Mouse (Mus musculus): ENCODE results near the gene Dynll2. TPM values are rescaled to one million over a fixed set of nuclear protein-coding genes. Genes with fewer than 3 reads are reported as not detected.

Dynll2 gene
- polyA plus RNA-seq, 1 experiment from 2014 or later = 21.0 TPM

DNA sequence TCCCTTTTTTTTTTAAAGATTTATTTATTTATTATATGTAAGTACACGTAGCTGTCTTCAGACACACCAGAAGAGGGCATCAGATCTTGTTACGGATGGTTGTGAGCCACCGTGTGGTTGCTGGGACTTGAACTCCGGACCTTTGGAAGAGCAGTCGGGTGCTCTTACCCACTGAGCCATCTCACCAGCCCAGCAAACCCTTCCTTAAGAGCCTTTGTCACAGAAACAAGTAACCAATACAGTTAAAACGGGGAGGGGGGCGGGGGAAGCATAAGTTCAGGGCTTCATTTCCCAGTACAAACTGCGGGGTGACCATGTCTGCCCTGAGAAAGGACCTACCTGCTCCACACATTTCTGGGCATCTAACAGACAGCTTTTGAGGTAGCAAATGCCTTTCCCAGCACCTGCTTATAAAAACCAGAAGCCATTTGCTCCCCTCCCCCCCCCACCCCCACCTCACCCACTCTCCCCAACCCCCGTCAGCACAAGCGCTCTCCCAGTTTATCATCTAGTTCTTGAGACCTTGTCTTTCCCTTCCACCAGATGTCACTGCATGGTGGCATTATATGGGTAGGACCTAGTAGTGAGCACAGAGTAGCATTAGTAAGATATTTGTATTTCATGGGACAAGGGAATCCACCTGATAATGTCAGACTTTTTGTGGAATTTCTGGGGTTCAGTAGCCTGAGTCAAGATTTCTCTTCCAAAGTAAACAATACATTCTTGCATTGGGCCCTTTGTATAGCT lies 13.6 kb downstream of the Dynll2 start:
- H3K36me3 ChIP-seq (ENCODE audit: insufficient read depth, low read length) = peaks cover 15% of the 10 kb centered on the region
- no peak overlapping the region for H3K4me2 ChIP-seq (replicated peaks; ENCODE audit: low read depth, low read length)
- WGBS = 45% methylated on average over 10 of the region's 10 CpGs
- no peaks in the 10 kb centered on the region for H3K9me3 ChIP-seq (ENCODE audit: low read length)
- no peak for ATAC-seq (ENCODE audit: low FRiP score, low TSS enrichment)
- H3K27me3 ChIP-seq (ENCODE audit: insufficient read depth, low read length) = no peaks in the 10 kb centered on the region
- H3K27ac ChIP-seq (ENCODE audit: low read length) = no peak overlapping the region
- no peak overlapping the region for H3K4me3 ChIP-seq (ENCODE audit: low read length)
- H3K4me1 ChIP-seq (ENCODE audit: insufficient read depth, low read length) = no peaks in the 10 kb centered on the region
- no peak overlapping the region for H3K9ac ChIP-seq (replicated peaks; ENCODE audit: low read length)

DNA sequence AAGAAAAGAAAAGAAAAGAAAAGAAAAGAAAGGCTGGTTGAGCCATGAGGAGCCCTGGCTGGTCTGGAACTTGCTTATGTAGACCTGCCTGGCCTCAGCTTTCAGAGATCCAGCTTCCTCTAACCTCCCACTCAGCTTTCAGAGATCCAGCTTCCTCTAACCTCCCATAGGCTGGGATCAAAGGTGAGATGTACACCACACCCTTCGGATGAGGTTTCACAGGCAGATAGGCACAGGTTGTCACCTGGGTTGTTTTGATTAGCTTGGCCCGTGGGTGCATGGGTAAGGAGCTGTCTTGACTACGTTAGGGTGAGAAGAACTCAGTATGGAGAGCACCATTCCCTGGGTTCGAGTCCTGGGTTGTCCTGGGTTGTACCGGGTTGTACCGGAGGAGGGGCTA lies 14.5 kb downstream of the Dynll2 start:
- Histone ChIP-seq H3K27me3 (ENCODE audit: insufficient read depth, low read length) (no peaks in the 10 kb centered on the region), H3K9me3 (ENCODE audit: low read length) (no peaks in the 10 kb centered on the region), H3K4me2 (replicated peaks; ENCODE audit: low read depth, low read length) (no peak overlapping the region), H3K9ac (replicated peaks; ENCODE audit: low read length) (no peak overlapping the region), H3K4me1 (ENCODE audit: insufficient read depth, low read length) (no peaks in the 10 kb centered on the region), H3K36me3 (ENCODE audit: insufficient read depth, low read length) (peaks cover 7% of the 10 kb centered on the region), H3K27ac (ENCODE audit: low read length) (no peak overlapping the region), H3K4me3 (ENCODE audit: low read length) (no peak overlapping the region)
- WGBS = 77% methylated on average over 6 of the region's 6 CpGs
- ATAC-seq (ENCODE audit: low FRiP score, low TSS enrichment) = no peak

DNA sequence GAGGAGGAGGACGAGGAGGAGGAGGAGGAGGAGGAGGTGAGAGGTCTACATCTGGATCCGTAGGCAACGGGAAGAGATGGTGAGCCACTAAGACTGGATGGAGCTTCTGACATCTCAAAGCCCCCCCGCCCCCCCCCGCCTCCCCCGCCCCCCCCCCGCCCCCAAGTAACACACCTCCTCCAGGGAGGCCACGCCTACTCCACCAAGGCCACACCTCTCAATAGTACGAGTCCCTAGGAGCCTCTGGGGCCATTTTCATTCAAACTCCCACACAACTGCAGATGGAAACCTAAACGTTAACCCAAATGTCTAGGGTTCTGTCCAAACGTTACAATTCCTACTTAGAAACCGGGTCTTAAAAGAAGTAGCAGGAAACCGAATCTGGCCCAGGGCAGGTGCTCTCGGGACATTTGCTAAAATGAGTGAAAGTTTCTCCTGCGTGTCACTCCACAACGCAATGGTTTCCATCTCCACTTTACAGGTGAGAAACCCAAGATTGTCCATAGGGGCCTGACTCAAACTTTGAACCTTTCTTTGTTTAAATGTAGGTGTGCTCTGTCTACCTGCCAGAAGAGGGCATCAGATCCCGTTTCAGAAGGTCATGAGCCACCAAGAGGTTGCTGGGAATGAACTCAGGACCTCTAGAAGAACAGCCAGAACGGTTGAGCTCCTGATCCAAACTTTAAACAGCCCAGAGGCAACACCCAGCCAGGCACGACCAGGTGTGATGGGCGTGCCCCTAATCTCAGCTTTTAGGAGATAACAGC lies 18.8 kb downstream of the Dynll2 start:
- H3K4me1 ChIP-seq (ENCODE audit: insufficient read depth, low read length) = no peaks in the 10 kb centered on the region
- no peak overlapping the region for H3K4me3 ChIP-seq (ENCODE audit: low read length)
- no peak for ATAC-seq (ENCODE audit: low FRiP score, low TSS enrichment)
- H3K27ac ChIP-seq (ENCODE audit: low read length) = no peak overlapping the region
- peak overlapping the region; percentile 47; the same call in 1 of the 2 replicates for H3K4me2 ChIP-seq (replicated peaks; ENCODE audit: low read depth, low read length)
- WGBS = 20% methylated on average over 13 of the region's 20 CpGs
- H3K9ac ChIP-seq (replicated peaks; ENCODE audit: low read length) = no peak overlapping the region
- no peaks in the 10 kb centered on the region for H3K36me3 ChIP-seq (ENCODE audit: insufficient read depth, low read length)
- H3K27me3 ChIP-seq (ENCODE audit: insufficient read depth, low read length) = no peaks in the 10 kb centered on the region
- no peaks in the 10 kb centered on the region for H3K9me3 ChIP-seq (ENCODE audit: low read length)

DNA sequence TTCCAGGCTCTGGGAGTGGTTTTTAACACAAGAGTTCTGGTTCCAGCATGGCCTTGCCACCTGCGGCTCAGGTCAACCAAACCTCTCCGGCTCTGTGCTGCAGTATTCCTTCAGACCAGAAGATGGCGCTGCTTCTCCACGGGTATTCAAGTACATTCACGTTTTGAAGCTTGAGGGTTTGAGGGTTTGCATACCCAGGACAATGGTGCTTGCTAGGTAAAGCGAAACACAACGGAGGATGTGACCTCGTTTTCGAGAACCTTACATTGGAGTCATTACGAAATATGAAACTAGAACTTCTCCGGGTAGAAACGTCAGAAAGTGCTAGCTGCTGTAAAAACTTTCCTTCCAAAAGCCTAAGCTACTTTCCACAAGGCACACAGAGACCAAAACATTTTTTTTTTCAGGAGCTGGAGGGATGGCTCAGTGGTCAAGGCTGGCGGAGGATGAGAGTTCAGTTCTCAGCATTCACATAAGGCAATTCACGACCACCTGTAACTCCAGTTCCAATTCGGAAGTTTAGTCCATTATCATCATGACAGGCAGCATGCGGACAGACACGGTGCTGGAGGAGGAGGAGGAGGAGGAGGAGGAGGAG lies 19.5 kb downstream of the Dynll2 start:
- Histone ChIP-seq H3K9ac (replicated peaks; ENCODE audit: low read length) (no peak overlapping the region), H3K36me3 (ENCODE audit: insufficient read depth, low read length) (no peaks in the 10 kb centered on the region), H3K4me1 (ENCODE audit: insufficient read depth, low read length) (no peaks in the 10 kb centered on the region), H3K9me3 (ENCODE audit: low read length) (no peaks in the 10 kb centered on the region), H3K4me3 (ENCODE audit: low read length) (peak overlapping the region; percentile 26; the same call in 1 of the 2 replicates), H3K27me3 (ENCODE audit: insufficient read depth, low read length) (no peaks in the 10 kb centered on the region), H3K27ac (ENCODE audit: low read length) (no peak overlapping the region), H3K4me2 (replicated peaks; ENCODE audit: low read depth, low read length) (peak overlapping the region; percentile 47)
- no peak for ATAC-seq (ENCODE audit: low FRiP score, low TSS enrichment)
- under 1% methylated on average over 17 of the region's 17 CpGs for WGBS

DNA sequence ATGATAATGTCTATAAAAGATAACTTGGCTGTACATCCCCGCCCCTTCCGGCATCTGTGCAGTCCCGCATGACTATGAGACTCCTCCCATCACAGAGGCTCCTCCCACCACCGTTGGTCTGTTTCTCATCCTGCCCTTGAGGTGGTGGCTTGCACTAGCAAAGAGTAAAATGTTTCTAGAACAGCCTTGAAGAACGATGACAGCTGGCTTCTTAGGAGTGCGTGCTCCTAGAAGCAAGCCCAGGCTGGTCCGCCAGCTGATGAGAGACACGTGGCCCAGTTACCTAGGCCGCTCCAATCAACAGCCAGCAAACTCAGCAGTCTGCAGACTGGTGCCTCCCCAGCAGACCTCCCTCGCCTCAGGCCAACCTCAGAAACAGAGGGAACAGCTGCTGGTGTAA lies 21.1 kb downstream of the Dynll2 start:
- WGBS = 40% methylated on average over 10 of the region's 10 CpGs
- Histone ChIP-seq H3K27ac (ENCODE audit: low read length) (no peak overlapping the region), H3K9me3 (ENCODE audit: low read length) (no peaks in the 10 kb centered on the region), H3K27me3 (ENCODE audit: insufficient read depth, low read length) (no peaks in the 10 kb centered on the region), H3K36me3 (ENCODE audit: insufficient read depth, low read length) (no peaks in the 10 kb centered on the region), H3K4me2 (replicated peaks; ENCODE audit: low read depth, low read length) (no peak overlapping the region), H3K4me3 (ENCODE audit: low read length) (no peak overlapping the region), H3K4me1 (ENCODE audit: insufficient read depth, low read length) (no peaks in the 10 kb centered on the region), H3K9ac (replicated peaks; ENCODE audit: low read length) (no peak overlapping the region)
- ATAC-seq (ENCODE audit: low FRiP score, low TSS enrichment) = peak; percentile 23; the same call in 1 of the 2 replicates

DNA sequence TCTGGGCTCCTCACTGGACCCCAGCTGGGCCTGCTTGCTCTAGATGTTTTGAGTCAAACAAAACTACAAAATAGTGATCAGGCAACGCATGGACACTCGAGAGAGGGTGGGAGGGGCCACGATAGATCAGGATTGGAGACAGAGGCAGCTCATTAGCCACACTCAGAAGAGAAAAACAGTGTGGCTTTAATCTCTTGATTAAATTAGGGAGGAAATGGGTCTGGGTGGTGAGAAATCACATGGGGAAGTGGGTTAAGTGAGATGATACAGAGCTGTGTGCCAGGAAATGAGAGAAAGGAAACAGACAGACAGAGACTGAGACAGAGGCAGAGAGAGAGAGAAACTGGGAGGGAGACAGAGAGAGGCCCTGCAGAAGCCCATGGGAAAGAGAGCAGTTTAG lies 22.0 kb downstream of the Dynll2 start:
- H3K4me3 ChIP-seq (ENCODE audit: low read length) = no peak overlapping the region

DNA sequence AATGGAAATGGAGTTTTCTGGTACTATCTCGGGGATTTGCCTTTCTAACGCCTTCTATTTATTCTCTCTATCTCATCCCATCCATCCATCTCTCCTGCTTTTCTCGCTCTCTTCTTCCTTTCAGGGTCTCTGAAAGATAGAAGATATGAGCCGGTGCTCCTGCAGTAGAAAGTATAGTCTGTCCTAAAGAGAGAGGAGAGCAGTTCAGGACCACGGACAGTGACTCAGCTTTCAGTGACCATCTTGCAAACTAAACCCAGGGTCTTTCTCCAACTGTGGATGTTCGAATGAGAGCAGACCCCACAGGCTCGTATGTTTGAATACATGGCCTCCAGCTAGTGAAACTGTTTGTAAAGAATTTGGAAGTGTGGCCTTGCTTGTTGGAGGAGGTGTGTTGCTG lies 30.3 kb downstream of the Dynll2 start:
- H3K4me2 ChIP-seq (replicated peaks; ENCODE audit: low read depth, low read length) = no peak overlapping the region
- H3K36me3 ChIP-seq (ENCODE audit: insufficient read depth, low read length) = no peaks in the 10 kb centered on the region
- ATAC-seq (ENCODE audit: low FRiP score, low TSS enrichment) = no peak
- H3K9me3 ChIP-seq (ENCODE audit: low read length) = no peaks in the 10 kb centered on the region
- 42% methylated on average over 7 of the region's 7 CpGs for WGBS
- H3K4me1 ChIP-seq (ENCODE audit: insufficient read depth, low read length) = no peaks in the 10 kb centered on the region
- H3K27me3 ChIP-seq (ENCODE audit: insufficient read depth, low read length) = no peaks in the 10 kb centered on the region
- no peak overlapping the region for H3K9ac ChIP-seq (replicated peaks; ENCODE audit: low read length)
- H3K27ac ChIP-seq (ENCODE audit: low read length) = no peak overlapping the region
- no peak overlapping the region for H3K4me3 ChIP-seq (ENCODE audit: low read length)

More for the DNA sequence above, 22.0 kb downstream of the Dynll2 start:
- Histone ChIP-seq H3K9ac (replicated peaks; ENCODE audit: low read length) (no peak overlapping the region), H3K27me3 (ENCODE audit: insufficient read depth, low read length) (no peaks in the 10 kb centered on the region), H3K9me3 (ENCODE audit: low read length) (no peaks in the 10 kb centered on the region), H3K4me2 (replicated peaks; ENCODE audit: low read depth, low read length) (no peak overlapping the region), H3K4me1 (ENCODE audit: insufficient read depth, low read length) (no peaks in the 10 kb centered on the region), H3K36me3 (ENCODE audit: insufficient read depth, low read length) (no peaks in the 10 kb centered on the region), H3K27ac (ENCODE audit: low read length) (no peak overlapping the region)
- no peak for ATAC-seq (ENCODE audit: low FRiP score, low TSS enrichment)
- 46% methylated on average over 3 of the region's 3 CpGs for WGBS

DNA sequence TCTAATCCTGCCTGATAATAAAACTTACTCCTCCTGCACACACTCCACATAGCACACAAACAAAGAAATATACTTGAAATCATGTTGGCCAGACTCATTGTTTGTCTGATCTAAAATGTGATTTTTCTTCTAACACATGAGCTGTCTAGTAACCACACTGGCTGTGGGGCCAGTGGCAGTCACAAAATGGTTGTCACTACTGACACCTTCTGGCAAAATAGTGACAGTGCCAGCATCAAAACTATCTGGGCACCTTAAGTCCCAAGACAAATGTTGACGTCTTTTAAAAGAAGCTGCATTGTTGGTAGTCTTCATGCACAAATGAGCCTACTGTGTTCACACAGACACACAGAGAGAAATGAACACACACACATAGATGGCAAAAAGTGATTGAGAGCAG lies 32.2 kb downstream of the Dynll2 start:
- ATAC-seq (ENCODE audit: low FRiP score, low TSS enrichment) = no peak
- Histone ChIP-seq H3K9ac (replicated peaks; ENCODE audit: low read length) (no peak overlapping the region), H3K4me3 (ENCODE audit: low read length) (no peak overlapping the region), H3K4me2 (replicated peaks; ENCODE audit: low read depth, low read length) (no peak overlapping the region), H3K9me3 (ENCODE audit: low read length) (no peaks in the 10 kb centered on the region), H3K36me3 (ENCODE audit: insufficient read depth, low read length) (no peaks in the 10 kb centered on the region), H3K27ac (ENCODE audit: low read length) (no peak overlapping the region), H3K4me1 (ENCODE audit: insufficient read depth, low read length) (no peaks in the 10 kb centered on the region), H3K27me3 (ENCODE audit: insufficient read depth, low read length) (no peaks in the 10 kb centered on the region)
- WGBS = 6% methylated on average over 1 of the region's 1 CpGs

DNA sequence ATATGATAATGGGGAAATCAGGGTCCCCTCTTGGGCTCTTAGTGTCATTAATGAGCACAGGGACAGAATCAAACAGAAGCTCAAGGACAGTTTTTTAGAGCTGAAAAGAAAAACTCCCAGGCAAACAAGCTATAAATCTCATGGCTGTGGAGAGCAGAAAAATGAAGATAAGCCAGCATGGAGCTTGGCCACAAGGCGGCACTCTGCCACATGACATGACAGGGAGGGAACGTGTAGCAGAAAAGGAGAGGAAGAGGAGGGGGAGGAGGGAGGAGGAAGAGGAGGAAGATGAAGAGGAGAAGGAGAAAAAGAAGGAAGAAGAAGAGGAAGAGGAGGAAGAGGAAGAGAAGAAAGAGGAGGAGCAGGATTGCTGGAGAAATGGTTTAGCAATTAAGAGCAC lies 37.3 kb downstream of the Dynll2 start:
- Histone ChIP-seq H3K9me3 (ENCODE audit: low read length) (no peaks in the 10 kb centered on the region), H3K4me2 (replicated peaks; ENCODE audit: low read depth, low read length) (no peak overlapping the region), H3K9ac (replicated peaks; ENCODE audit: low read length) (no peak overlapping the region), H3K27ac (ENCODE audit: low read length) (no peak overlapping the region), H3K4me1 (ENCODE audit: insufficient read depth, low read length) (no peaks in the 10 kb centered on the region), H3K36me3 (ENCODE audit: insufficient read depth, low read length) (no peaks in the 10 kb centered on the region), H3K27me3 (ENCODE audit: insufficient read depth, low read length) (no peaks in the 10 kb centered on the region), H3K4me3 (ENCODE audit: low read length) (no peak overlapping the region)
- 2% methylated on average over 2 of the region's 2 CpGs for WGBS
- ATAC-seq (ENCODE audit: low FRiP score, low TSS enrichment) = no peak

DNA sequence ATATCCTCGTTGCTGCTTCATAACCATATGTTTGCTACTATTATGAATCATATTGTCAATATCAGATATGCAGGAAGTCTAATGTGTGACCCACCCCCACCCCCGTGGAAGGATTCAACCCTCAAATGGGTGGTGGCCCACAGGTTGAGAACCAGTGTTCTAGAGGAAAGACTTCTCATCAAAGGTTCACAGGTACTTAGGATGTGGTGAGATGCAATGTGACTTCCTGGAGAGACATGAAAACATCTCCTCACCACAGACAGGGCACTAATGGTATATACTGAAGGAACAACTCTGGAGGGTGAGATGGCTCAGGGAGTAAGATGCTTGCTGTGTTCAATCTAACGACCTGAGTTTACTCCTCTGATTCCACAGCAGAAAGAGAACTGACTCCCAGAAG lies 51.9 kb downstream of the Dynll2 start:
- Histone ChIP-seq H3K27ac (ENCODE audit: low read length) (no peak overlapping the region), H3K9me3 (ENCODE audit: low read length) (no peaks in the 10 kb centered on the region), H3K9ac (replicated peaks; ENCODE audit: low read length) (no peak overlapping the region), H3K36me3 (ENCODE audit: insufficient read depth, low read length) (no peaks in the 10 kb centered on the region), H3K27me3 (ENCODE audit: insufficient read depth, low read length) (no peaks in the 10 kb centered on the region), H3K4me3 (ENCODE audit: low read length) (no peak overlapping the region), H3K4me2 (replicated peaks; ENCODE audit: low read depth, low read length) (no peak overlapping the region), H3K4me1 (ENCODE audit: insufficient read depth, low read length) (no peaks in the 10 kb centered on the region)
- ATAC-seq (ENCODE audit: low FRiP score, low TSS enrichment) = no peak
- 69% methylated on average over 3 of the region's 3 CpGs for WGBS

All from kidney, embryonic 16.5 days (tissue).